Comparison of ENCODE assay signal across 16 mouse cellular contexts in genomic region chr5:42502124-42502801, GRCm38 (mm10).
DNase-seq lines count a peak whose midpoint lies in the region; ATAC-seq and TF ChIP-seq lines count a peak whose summit lies in the region.
"Had no signal": no experiment of that assay in that cellular context is flagged by ENCODE, and none has a peak within 500 bp of the region (broad histone marks: within the 10 kb centered on the region; RNA-seq: fewer than 3 reads in every experiment).

No protein-coding gene starts in this region.

- peak overlapping the region; percentile 35; the same call in 1 of the 2 replicates for H3K27ac ChIP-seq in hindbrain, embryonic 13.5 days
- H3K27ac ChIP-seq in hindbrain, embryonic 11.5 days (ENCODE audit: low read depth, low read length), result no peak overlapping the region
- no peak overlapping the region for H3K27ac ChIP-seq in forebrain, embryonic 16.5 days (ENCODE audit: low read length)
- H3K27ac ChIP-seq in midbrain, embryonic 10.5 days (replicated peaks), result peak overlapping the region; percentile 42; the same call in 1 of the 2 replicates
- H3K27ac ChIP-seq in midbrain, postnatal 0 days (ENCODE audit: low read depth, low read length), result peak overlapping the region; percentile 39; the same call in 1 of the 2 replicates
- H3K27ac ChIP-seq in embryonic facial prominence, embryonic 10.5 days (replicated peaks), result no peak overlapping the region
- H3K27ac ChIP-seq: gastrocnemius, adult 2 months; kidney, postnatal 0 days; liver, embryonic 15.5 days; neural tube, embryonic 12.5 days had no signal

- no peak for TF ChIP-seq CTCF in midbrain, postnatal 0 days (IDR thresholded peaks at IDR 0.05)

- no peak overlapping the region for H3K4me3 ChIP-seq in hindbrain, embryonic 13.5 days
- no peak overlapping the region for H3K4me3 ChIP-seq in hindbrain, embryonic 11.5 days (ENCODE audit: low read depth, low read length)
- no peak overlapping the region for H3K4me3 ChIP-seq in forebrain, embryonic 16.5 days (replicated peaks; ENCODE audit: low read length)
- no peak overlapping the region for H3K4me3 ChIP-seq in midbrain, embryonic 10.5 days
- no peak overlapping the region for H3K4me3 ChIP-seq in midbrain, postnatal 0 days (ENCODE audit: low read depth, low read length)
- H3K4me3 ChIP-seq in embryonic facial prominence, embryonic 10.5 days, result no peak overlapping the region
- H3K4me3 ChIP-seq: gastrocnemius, adult 2 months; heart, embryonic 12.5 days; liver, embryonic 15.5 days; neural tube, embryonic 12.5 days had no signal

- peak; percentile 75; the same call in 1 of the 2 replicates for ATAC-seq in hindbrain, embryonic 13.5 days (ENCODE audit: low FRiP score)
- ATAC-seq in hindbrain, embryonic 11.5 days (ENCODE audit: low FRiP score), result no peak
- ATAC-seq in forebrain, embryonic 16.5 days, result peak; percentile 49; the same call in 1 of the 2 replicates
- peak; percentile 75 for ATAC-seq in midbrain, postnatal 0 days (ENCODE audit: low FRiP score)

- no peak for DNase-seq in hindbrain, embryonic 11.5 days (ENCODE audit: low spot score)
- DNase-seq in midbrain, embryonic 10.5 days (ENCODE audit: low spot score), result peak; percentile 56
- DNase-seq in midbrain, postnatal 0 days (ENCODE audit: low spot score), result peak; percentile 29
- DNase-seq in embryonic facial prominence, embryonic 10.5 days (ENCODE audit: low spot score), result no peak
- DNase-seq in urinary bladder, adult 18-20 months (ENCODE audit: low spot score in 2 of 2), result no peak
- no peak for DNase-seq in adrenal gland, adult 8-10 months
- DNase-seq: cerebellum, postnatal 10 days; gastrocnemius, adult 2 months; right cerebral cortex, postnatal 25 days; thymus, postnatal 36 days had no signal

- no peak overlapping the region for H3K4me2 ChIP-seq in hindbrain, embryonic 13.5 days
- H3K4me2 ChIP-seq in hindbrain, embryonic 11.5 days (replicated peaks; ENCODE audit: low read depth, low read length), result no peak overlapping the region
- H3K4me2 ChIP-seq in forebrain, embryonic 16.5 days (ENCODE audit: low read length), result no peak overlapping the region
- H3K4me2 ChIP-seq in midbrain, postnatal 0 days (ENCODE audit: low read depth, low read length, poor library complexity, severe bottlenecking), result no peak overlapping the region
- H3K4me2 ChIP-seq: heart, embryonic 12.5 days; liver, embryonic 15.5 days; neural tube, embryonic 12.5 days had no signal

- no peaks in the 10 kb centered on the region for H3K36me3 ChIP-seq in hindbrain, embryonic 13.5 days
- H3K36me3 ChIP-seq in hindbrain, embryonic 11.5 days (ENCODE audit: control insufficient read depth, insufficient read depth, low read length), result no peaks in the 10 kb centered on the region
- H3K36me3 ChIP-seq in forebrain, embryonic 16.5 days (ENCODE audit: control insufficient read depth, insufficient read depth), result no peaks in the 10 kb centered on the region
- no peaks in the 10 kb centered on the region for H3K36me3 ChIP-seq in midbrain, embryonic 10.5 days
- no peaks in the 10 kb centered on the region for H3K36me3 ChIP-seq in midbrain, postnatal 0 days (ENCODE audit: insufficient read depth, low read length)
- H3K36me3 ChIP-seq in embryonic facial prominence, embryonic 10.5 days (replicated peaks), result no peaks in the 10 kb centered on the region
- H3K36me3 ChIP-seq: heart, embryonic 12.5 days; liver, embryonic 15.5 days; neural tube, embryonic 12.5 days had no signal

- no peaks in the 10 kb centered on the region for H3K9me3 ChIP-seq in hindbrain, embryonic 13.5 days
- H3K9me3 ChIP-seq in hindbrain, embryonic 11.5 days (ENCODE audit: control insufficient read depth, low read length), result no peaks in the 10 kb centered on the region
- no peaks in the 10 kb centered on the region for H3K9me3 ChIP-seq in forebrain, embryonic 16.5 days (ENCODE audit: control insufficient read depth, low read length)
- no peaks in the 10 kb centered on the region for H3K9me3 ChIP-seq in midbrain, embryonic 10.5 days (replicated peaks)
- H3K9me3 ChIP-seq in midbrain, postnatal 0 days (ENCODE audit: low read length), result no peaks in the 10 kb centered on the region
- H3K9me3 ChIP-seq in embryonic facial prominence, embryonic 10.5 days, result no peaks in the 10 kb centered on the region
- H3K9me3 ChIP-seq: heart, embryonic 12.5 days; liver, embryonic 15.5 days; neural tube, embryonic 12.5 days had no signal

- H3K9ac ChIP-seq in hindbrain, embryonic 13.5 days, result no peak overlapping the region
- no peak overlapping the region for H3K9ac ChIP-seq in hindbrain, embryonic 11.5 days (ENCODE audit: low read depth, low read length)
- no peak overlapping the region for H3K9ac ChIP-seq in forebrain, embryonic 16.5 days (replicated peaks; ENCODE audit: low read depth, low read length)
- H3K9ac ChIP-seq in midbrain, postnatal 0 days (replicated peaks; ENCODE audit: low read length, poor library complexity, severe bottlenecking), result no peak overlapping the region
- H3K9ac ChIP-seq: heart, embryonic 12.5 days; liver, embryonic 15.5 days; neural tube, embryonic 12.5 days had no signal

- 76% methylated on average over 11 of the region's 11 CpGs for WGBS in hindbrain, embryonic 13.5 days
- WGBS in hindbrain, embryonic 11.5 days, result 89% methylated on average over 11 of the region's 11 CpGs
- 62% methylated on average over 11 of the region's 11 CpGs for WGBS in forebrain, embryonic 16.5 days
- 62% methylated on average over 11 of the region's 11 CpGs for WGBS in midbrain, embryonic 10.5 days
- 37% methylated on average over 11 of the region's 11 CpGs for WGBS in midbrain, postnatal 0 days
- 83% methylated on average over 11 of the region's 11 CpGs for WGBS in embryonic facial prominence, embryonic 10.5 days

- H3K4me1 ChIP-seq in hindbrain, embryonic 13.5 days (replicated peaks), result peaks cover 7% of the 10 kb centered on the region
- H3K4me1 ChIP-seq in hindbrain, embryonic 11.5 days (replicated peaks; ENCODE audit: control insufficient read depth, insufficient read depth, low read length), result no peaks in the 10 kb centered on the region
- H3K4me1 ChIP-seq in forebrain, embryonic 16.5 days (replicated peaks; ENCODE audit: control insufficient read depth, insufficient read depth, low read length), result no peaks in the 10 kb centered on the region
- peaks cover 10% of the 10 kb centered on the region for H3K4me1 ChIP-seq in midbrain, embryonic 10.5 days
- peaks cover 2% of the 10 kb centered on the region; the same call in 1 of the 2 replicates for H3K4me1 ChIP-seq in midbrain, postnatal 0 days (ENCODE audit: insufficient read depth, low read length)
- no peaks in the 10 kb centered on the region for H3K4me1 ChIP-seq in embryonic facial prominence, embryonic 10.5 days
- H3K4me1 ChIP-seq: heart, embryonic 12.5 days; liver, embryonic 15.5 days; neural tube, embryonic 12.5 days had no signal

- H3K27me3 ChIP-seq in hindbrain, embryonic 13.5 days, result no peaks in the 10 kb centered on the region
- H3K27me3 ChIP-seq in hindbrain, embryonic 11.5 days (ENCODE audit: control insufficient read depth, insufficient read depth, low read length), result no peaks in the 10 kb centered on the region
- H3K27me3 ChIP-seq in forebrain, embryonic 16.5 days (replicated peaks; ENCODE audit: control insufficient read depth, insufficient read depth, low read length), result no peaks in the 10 kb centered on the region
- no peaks in the 10 kb centered on the region for H3K27me3 ChIP-seq in midbrain, embryonic 10.5 days (ENCODE audit: low read depth, poor library complexity, severe bottlenecking)
- H3K27me3 ChIP-seq in midbrain, postnatal 0 days (ENCODE audit: insufficient read depth, low read length), result no peaks in the 10 kb centered on the region
- no peaks in the 10 kb centered on the region for H3K27me3 ChIP-seq in embryonic facial prominence, embryonic 10.5 days (replicated peaks; ENCODE audit: low read depth, poor library complexity, severe bottlenecking)
- H3K27me3 ChIP-seq: heart, embryonic 12.5 days; liver, embryonic 15.5 days; neural tube, embryonic 12.5 days had no signal

Comparison
In these comparisons a context has a peak if more than half of its experiments do, and no peak if none do; other contexts are left out.
1. H3K27ac ChIP-seq: peak in hindbrain, embryonic 13.5 days (single experiment), midbrain, embryonic 10.5 days (single experiment) and midbrain, postnatal 0 days (single experiment); none in hindbrain, embryonic 11.5 days (single experiment), forebrain, embryonic 16.5 days (single experiment) and embryonic facial prominence, embryonic 10.5 days (single experiment).
2. DNase-seq: peak in midbrain, embryonic 10.5 days (single experiment) and midbrain, postnatal 0 days (single experiment); none in hindbrain, embryonic 11.5 days (single experiment), embryonic facial prominence, embryonic 10.5 days (single experiment), urinary bladder, adult 18-20 months (0 of 2) and adrenal gland, adult 8-10 months (single experiment).